Mouse (Mus musculus) embryonic facial prominence, embryonic 11.5 days (tissue): Measurements from ENCODE around the gene Osbpl3. TPM values are rescaled to one million over a fixed set of nuclear protein-coding genes. Genes with fewer than 3 reads are reported as not detected.
A peak's percentile ranks its signal among the peaks of the same experiment; 100 is the strongest.

Experiments used
- ATAC-seq: fragments of 200-750 bp; cut with Nextera tagmentation; replicated peaks from 2 replicates; pipeline ENCODE4 v1.8.0; 2017; ENCODE audit warnings: low read depth; ENCODE audit not compliant: insufficient number of reproducible peaks, low FRiP score, low TSS enrichment
- DNase-seq: peaks from one replicate; pipeline ENCODE4 v3.0.0-alpha.2; 2015; ENCODE audit warnings: low spot score
- H3K27ac ChIP-seq: fragments of 300-500 bp; sonication (generic); replicated peaks from 2 replicates; pipeline ENCODE4 v1.5.1; 2014; ENCODE audit warnings: mild to moderate bottlenecking, low read depth, low read length, control low read depth
- H3K27me3 ChIP-seq: fragments of 300-500 bp; sonication (generic); 2 replicates; pipeline ENCODE4 v1.6.1; 2014; ENCODE audit warnings: mild to moderate bottlenecking, low read length, moderate library complexity, mixed read lengths; ENCODE audit not compliant: control insufficient read depth, insufficient read depth
- H3K36me3 ChIP-seq: fragments of 300-500 bp; sonication (generic); replicated peaks from 2 replicates; pipeline ENCODE4 v1.6.1; 2014; ENCODE audit warnings: low read depth, mild to moderate bottlenecking, low read length, moderate library complexity, mixed read lengths; ENCODE audit not compliant: control insufficient read depth, insufficient read depth
- H3K4me1 ChIP-seq: fragments of 300-500 bp; sonication (generic); 2 replicates; pipeline ENCODE4 v1.6.1; 2014; ENCODE audit warnings: low read length, mixed read lengths; ENCODE audit not compliant: control insufficient read depth, insufficient read depth
- H3K4me2 ChIP-seq: fragments of 300-500 bp; sonication (generic); 2 replicates; pipeline ENCODE4 v1.6.1; 2014; ENCODE audit warnings: low read depth, mild to moderate bottlenecking, control low read depth, low read length, moderate library complexity
- H3K4me3 ChIP-seq: fragments of 300-500 bp; sonication (generic); 2 replicates; pipeline ENCODE4 v1.5.1; 2014; ENCODE audit warnings: low read depth, low read length, control low read depth
- H3K9ac ChIP-seq: fragments of 300-500 bp; sonication (generic); replicated peaks from 2 replicates; pipeline ENCODE4 v1.6.1; 2014; ENCODE audit warnings: mild to moderate bottlenecking, control low read depth, low read length
- H3K9me3 ChIP-seq: fragments of 300-500 bp; sonication (generic); replicated peaks from 2 replicates; pipeline ENCODE4 v1.6.1; 2016; ENCODE audit warnings: mild to moderate bottlenecking, low read length, inconsistent platforms, mixed read lengths; ENCODE audit not compliant: control insufficient read depth
- WGBS: fragments of 180-500 bp; shearing (Covaris S2); extraction: QIAGEN DNeasy Blood & Tissue Kit; methylation state at CpG from one replicate; pipeline ENCODE4 v1.1.7; 2014; 5-methylcytosine and 5-hydroxymethylcytosine counted together
- polyA plus RNA-seq: library from polyadenylated mRNA; unstranded; fragments of >200 nt; fragmentation: Nextera tagmentation; extraction: Ambion mirVana; gene quantifications from 2 replicates; pipeline ENCODE4 v1.2.1, GENCODE M21; 2014

Gene Osbpl3
- polyA plus RNA-seq, result 9.0 and 10.4 TPM in 2 replicates

GRCm38 (mm10) chr6:50455829-50456469 is at the start of gene Osbpl3:
TSS of gene Osbpl3 (minus strand) at chr6:50456201.
- Histone ChIP-seq H3K4me2 (peak within 1 kb of the TSS; percentile 95), H3K9ac (peak within 1 kb of the TSS; percentile 74), H3K36me3 (no peaks in the 10 kb centered on the region), H3K27ac (0 out of 2 replicates have a peak within 1 kb of the TSS, but pooled peaks have one; percentile 67), H3K9me3 (no peaks in the 10 kb centered on the region), H3K4me1 (no peaks in the 10 kb centered on the region), H3K27me3 (no peaks in the 10 kb centered on the region), H3K4me3 (peak within 1 kb of the TSS; percentile 71)
- ATAC-seq, result peak; percentile 97
- WGBS, result under 1% methylated on average over 45 of the region's 45 CpGs
- peak; percentile 96 for DNase-seq

DNA sequence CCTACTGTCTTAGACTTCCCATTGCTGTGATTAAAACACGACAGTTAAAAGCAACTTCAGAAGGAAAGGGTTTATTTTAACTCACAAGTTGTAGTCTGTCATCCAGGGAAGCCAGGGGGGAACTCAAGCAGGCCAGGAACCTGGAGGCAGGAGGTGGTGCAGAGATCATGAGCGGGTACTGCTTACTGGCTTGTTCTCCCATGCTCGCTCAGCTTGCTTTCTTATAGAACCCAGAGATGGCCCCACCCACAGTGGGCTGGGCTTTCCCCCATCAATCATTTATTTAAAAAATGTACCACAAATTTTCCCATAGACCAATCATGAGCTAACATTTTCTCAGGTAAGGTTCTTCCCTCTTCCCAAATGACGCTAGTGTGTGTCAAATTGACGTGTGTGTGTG is 49.5 kb upstream of the Osbpl3 start:
- DNase-seq (no peak), ATAC-seq (no peak)
- no peaks in the 10 kb centered on the region for H3K36me3 ChIP-seq
- H3K9ac ChIP-seq, result no peak overlapping the region
- no peaks in the 10 kb centered on the region for H3K4me1 ChIP-seq
- H3K4me3 ChIP-seq, result no peak overlapping the region
- H3K9me3 ChIP-seq, result no peaks in the 10 kb centered on the region
- WGBS, result 81% methylated on average over 5 of the region's 5 CpGs
- no peak overlapping the region for H3K4me2 ChIP-seq
- H3K27ac ChIP-seq, result no peak overlapping the region
- no peaks in the 10 kb centered on the region for H3K27me3 ChIP-seq

GRCm38 (mm10) chr6:50504711-50505110 is 48.7 kb upstream of the Osbpl3 start:
- Histone ChIP-seq H3K4me2 (no peak overlapping the region), H3K4me1 (no peaks in the 10 kb centered on the region), H3K9me3 (no peaks in the 10 kb centered on the region), H3K36me3 (no peaks in the 10 kb centered on the region), H3K9ac (no peak overlapping the region), H3K27ac (no peak overlapping the region), H3K4me3 (no peak overlapping the region), H3K27me3 (no peaks in the 10 kb centered on the region)
- DNase-seq (no peak), ATAC-seq (no peak)
- 86% methylated on average over 5 of the region's 5 CpGs for WGBS

GRCm38 (mm10) chr6:50503779-50504178 is 47.8 kb upstream of the Osbpl3 start:
- 57% methylated on average over 8 of the region's 8 CpGs for WGBS
- Histone ChIP-seq H3K36me3 (no peaks in the 10 kb centered on the region), H3K4me3 (no peak overlapping the region), H3K27ac (no peak overlapping the region), H3K4me2 (no peak overlapping the region), H3K9ac (no peak overlapping the region), H3K9me3 (no peaks in the 10 kb centered on the region), H3K4me1 (no peaks in the 10 kb centered on the region), H3K27me3 (no peaks in the 10 kb centered on the region)
- DNase-seq (peak; percentile 29), ATAC-seq (no peak)

- no peak overlapping the region for H3K4me3 ChIP-seq
- ATAC-seq (no peak), DNase-seq (no peak)
- H3K27me3 ChIP-seq, result no peaks in the 10 kb centered on the region
- WGBS, result 77% methylated on average over 4 of the region's 4 CpGs
- H3K36me3 ChIP-seq, result no peaks in the 10 kb centered on the region
- H3K4me2 ChIP-seq, result no peak overlapping the region
- no peaks in the 10 kb centered on the region for H3K4me1 ChIP-seq
- H3K27ac ChIP-seq, result no peak overlapping the region
- H3K9me3 ChIP-seq, result no peaks in the 10 kb centered on the region
- no peak overlapping the region for H3K9ac ChIP-seq
These were observed 47.0 kb upstream of the Osbpl3 start for GRCm38 (mm10) chr6:50503031-50503430.

DNA sequence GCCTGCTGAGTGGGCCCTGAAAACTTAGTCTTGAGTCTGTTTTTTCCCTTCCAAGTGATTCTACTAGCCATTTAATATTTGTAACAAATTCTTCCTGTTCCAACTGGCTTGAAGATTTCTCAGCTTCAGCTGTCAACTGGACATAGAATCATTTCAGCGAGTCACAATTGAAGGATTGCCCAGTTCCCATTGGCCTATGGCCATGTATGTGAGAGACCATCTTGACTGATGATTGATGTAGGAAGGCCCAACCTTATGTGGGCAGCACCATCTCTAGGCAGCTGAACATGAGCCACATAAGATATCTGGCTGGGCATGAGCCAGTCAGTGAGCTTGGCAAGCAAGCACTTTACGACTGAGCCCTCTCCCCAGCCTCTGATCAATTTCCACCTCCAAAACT is 42.3 kb upstream of the Osbpl3 start:
- H3K27me3 ChIP-seq, result no peaks in the 10 kb centered on the region
- ATAC-seq (no peak), DNase-seq (no peak)
- no peak overlapping the region for H3K4me3 ChIP-seq
- H3K27ac ChIP-seq, result no peak overlapping the region
- H3K36me3 ChIP-seq, result no peaks in the 10 kb centered on the region
- H3K4me2 ChIP-seq, result no peak overlapping the region
- no peak overlapping the region for H3K9ac ChIP-seq
- H3K4me1 ChIP-seq, result no peaks in the 10 kb centered on the region
- WGBS, result 91% methylated on average over 2 of the region's 2 CpGs
- no peaks in the 10 kb centered on the region for H3K9me3 ChIP-seq

- H3K27me3 ChIP-seq, result no peaks in the 10 kb centered on the region
- H3K9me3 ChIP-seq, result no peaks in the 10 kb centered on the region
- H3K4me1 ChIP-seq, result no peaks in the 10 kb centered on the region
- no peak overlapping the region for H3K4me3 ChIP-seq
- H3K9ac ChIP-seq, result no peak overlapping the region
- H3K27ac ChIP-seq, result no peak overlapping the region
- no peak overlapping the region for H3K4me2 ChIP-seq
- DNase-seq (no peak), ATAC-seq (no peak)
- 82% methylated on average over 2 of the region's 2 CpGs for WGBS
- no peaks in the 10 kb centered on the region for H3K36me3 ChIP-seq
These were observed 34.5 kb upstream of the Osbpl3 start for GRCm38 (mm10) chr6:50490519-50490918.

DNA sequence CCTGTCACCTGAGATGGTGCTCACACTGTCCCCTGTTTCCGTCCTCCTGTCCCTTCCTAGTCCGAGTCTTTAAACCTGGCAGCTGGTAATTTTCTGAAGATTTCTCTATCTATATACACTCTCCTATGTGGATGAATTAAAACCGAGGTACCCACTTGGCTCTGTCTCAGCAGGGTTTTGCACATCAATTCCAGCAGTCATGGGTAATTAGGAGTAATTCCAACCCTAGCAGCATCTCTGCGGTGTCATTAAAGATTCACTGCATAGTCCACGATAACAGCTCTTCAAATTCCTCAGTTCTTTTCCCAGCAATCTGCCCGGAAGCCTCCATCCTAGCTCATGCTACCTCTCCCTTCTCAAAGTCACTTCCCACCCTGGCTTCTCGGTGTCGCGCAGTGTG is 33.4 kb upstream of the Osbpl3 start:
- DNase-seq, result no peak
- H3K27ac ChIP-seq, result no peak overlapping the region
- H3K9me3 ChIP-seq, result no peaks in the 10 kb centered on the region
- no peaks in the 10 kb centered on the region for H3K36me3 ChIP-seq
- no peak overlapping the region for H3K4me2 ChIP-seq
- WGBS, result 73% methylated on average over 9 of the region's 9 CpGs
- no peak overlapping the region for H3K9ac ChIP-seq
- no peak for ATAC-seq
- no peak overlapping the region for H3K4me3 ChIP-seq
- H3K4me1 ChIP-seq, result no peaks in the 10 kb centered on the region
- no peaks in the 10 kb centered on the region for H3K27me3 ChIP-seq
